ENCODE assay signal across 27 mouse cellular contexts in genomic region chrX:151938852-151939251, GRCm38 (mm10).
"Had no signal": no experiment of that assay in that cellular context is flagged by ENCODE, and none has a peak within 500 bp of the region (broad histone marks: within the 10 kb centered on the region; RNA-seq: fewer than 3 reads in every experiment).

No protein-coding gene starts in this region.

- H3K27me3 ChIP-seq: embryonic facial prominence, embryonic 12.5 days; embryonic facial prominence, embryonic 15.5 days; forebrain, embryonic 15.5 days had no signal

- H3K9ac ChIP-seq: embryonic facial prominence, embryonic 12.5 days; embryonic facial prominence, embryonic 13.5 days; embryonic facial prominence, embryonic 15.5 days; forebrain, embryonic 12.5 days; forebrain, embryonic 13.5 days; forebrain, embryonic 15.5 days; forebrain, postnatal 0 days had no signal

- H3K27ac ChIP-seq: embryonic facial prominence, embryonic 10.5 days; embryonic facial prominence, embryonic 12.5 days; embryonic facial prominence, embryonic 13.5 days; embryonic facial prominence, embryonic 15.5 days; forebrain, embryonic 10.5 days; forebrain, embryonic 12.5 days; forebrain, embryonic 13.5 days; forebrain, embryonic 15.5 days; gastrocnemius, adult 2 months; heart, adult 2 months had no signal

- H3K4me3 ChIP-seq: embryonic facial prominence, embryonic 10.5 days; embryonic facial prominence, embryonic 12.5 days; embryonic facial prominence, embryonic 13.5 days; embryonic facial prominence, embryonic 15.5 days; erythroblast, embryonic 14.5 days; forebrain, embryonic 10.5 days; forebrain, embryonic 12.5 days; forebrain, embryonic 13.5 days; forebrain, embryonic 15.5 days; gastrocnemius, adult 2 months; heart, adult 2 months had no signal

- H3K4me1 ChIP-seq: embryonic facial prominence, embryonic 10.5 days; embryonic facial prominence, embryonic 12.5 days; embryonic facial prominence, embryonic 13.5 days; embryonic facial prominence, embryonic 15.5 days; forebrain, embryonic 10.5 days; forebrain, embryonic 12.5 days; forebrain, embryonic 13.5 days; forebrain, embryonic 15.5 days had no signal

- ATAC-seq: forebrain, embryonic 13.5 days; forebrain, embryonic 14.5 days; forebrain, embryonic 15.5 days; forebrain, embryonic 16.5 days; forebrain, postnatal 0 days had no signal

- H3K36me3 ChIP-seq: embryonic facial prominence, embryonic 12.5 days had no signal

- H3K4me2 ChIP-seq: embryonic facial prominence, embryonic 12.5 days; embryonic facial prominence, embryonic 13.5 days; embryonic facial prominence, embryonic 15.5 days; forebrain, embryonic 12.5 days; forebrain, embryonic 13.5 days; forebrain, embryonic 15.5 days had no signal

- DNase-seq: cerebellum, adult 9-10 months; cerebellum, adult 9-11 months; cerebellum, postnatal 10 days; cerebellum, postnatal 14 days; cerebellum, postnatal 25 days; cerebellum, postnatal 36 days; embryo, embryonic 11 days; forebrain, postnatal 0 days; gastrocnemius, adult 2 months; gastrocnemius, postnatal 10 days; gastrocnemius, postnatal 14 days; gastrocnemius, postnatal 25 days; gastrocnemius, postnatal 36 days; heart, adult 11 months; heart, adult 18-20 months; heart, adult 2 months had no signal

- H3K9me3 ChIP-seq: embryonic facial prominence, embryonic 10.5 days; embryonic facial prominence, embryonic 12.5 days; embryonic facial prominence, embryonic 13.5 days; embryonic facial prominence, embryonic 15.5 days; forebrain, embryonic 10.5 days; forebrain, embryonic 12.5 days; forebrain, embryonic 13.5 days; forebrain, embryonic 15.5 days had no signal
